In genomic region chr10:89667571-89667970, GRCm38 (mm10) we compare ENCODE assay signal across 26 mouse cellular contexts. TPM values are rescaled to one million over a fixed set of nuclear protein-coding genes. Genes with fewer than 3 reads are reported as not detected.
DNase-seq lines count a peak whose midpoint lies in the region; ATAC-seq and TF ChIP-seq lines count a peak whose summit lies in the region.
"Had no signal": no experiment of that assay in that cellular context is flagged by ENCODE, and none has a peak within 500 bp of the region (broad histone marks: within the 10 kb centered on the region; RNA-seq: fewer than 3 reads in every experiment).

No protein-coding gene starts in this region.

- no peak for ATAC-seq in kidney, embryonic 16.5 days (ENCODE audit: low FRiP score, low TSS enrichment)
- ATAC-seq: forebrain, embryonic 13.5 days; forebrain, embryonic 16.5 days; hindbrain, embryonic 16.5 days; Patski had no signal

- no peak for TF ChIP-seq CTCF in brain, embryonic 14.5 days (IDR thresholded peaks at IDR 0.05; ENCODE audit: borderline replicate concordance, extremely low read depth, insufficient read depth, insufficient read length)

- no peak overlapping the region for H3K9ac ChIP-seq in kidney, embryonic 16.5 days (replicated peaks; ENCODE audit: low read length)
- H3K9ac ChIP-seq: forebrain, embryonic 13.5 days; hindbrain, embryonic 13.5 days had no signal

- H3K4me2 ChIP-seq in kidney, embryonic 16.5 days (replicated peaks; ENCODE audit: low read depth, low read length), result no peak overlapping the region
- H3K4me2 ChIP-seq: forebrain, embryonic 13.5 days; heart, embryonic 11.5 days; hindbrain, embryonic 13.5 days had no signal

- TF ChIP-seq POLR2A in brain, embryonic 14.5 days (IDR thresholded peaks at IDR 0.05; ENCODE audit: borderline replicate concordance, extremely low read depth, insufficient read depth, insufficient read length, poor library complexity, severe bottlenecking), result no peak

- DNase-seq in kidney, adult 18-20 months, result peak; percentile 32
- DNase-seq in brain, embryonic 14.5 days (ENCODE audit: low read depth), result peak; percentile 19
- DNase-seq in kidney, postnatal 10 days, result peak; percentile 39
- DNase-seq in kidney, postnatal 36 days, result peak; percentile 64 to 67
- no peak for DNase-seq in spleen, adult 12 weeks (ENCODE audit: low spot score)
- no peak for DNase-seq in ovary, adult 18-20 months (ENCODE audit: low spot score)
- DNase-seq: adrenal gland, adult 2 months; adrenal gland, postnatal 14 days; B cell, adult 2 months; cerebellum, adult 11-12 months; cerebellum, adult 8-10 months; cerebellum, postnatal 14 days; gastrocnemius, postnatal 14 days; heart, adult 11 months had no signal

- no peak overlapping the region for H3K27ac ChIP-seq in kidney, embryonic 16.5 days (ENCODE audit: low read length)
- H3K27ac ChIP-seq: forebrain, embryonic 10.5 days; forebrain, embryonic 13.5 days; hindbrain, embryonic 10.5 days; hindbrain, embryonic 13.5 days had no signal

- 0 out of 2 replicates have a peak, but pooled peaks cover 6% of the 10 kb centered on the region for H3K4me1 ChIP-seq in kidney, embryonic 16.5 days (ENCODE audit: insufficient read depth, low read length)
- H3K4me1 ChIP-seq: forebrain, embryonic 10.5 days; forebrain, embryonic 13.5 days; hindbrain, embryonic 10.5 days; hindbrain, embryonic 13.5 days had no signal

- 81% methylated on average over 7 of the region's 7 CpGs for WGBS in kidney, embryonic 16.5 days

- no peaks in the 10 kb centered on the region for H3K27me3 ChIP-seq in kidney, embryonic 16.5 days (ENCODE audit: insufficient read depth, low read length)
- H3K27me3 ChIP-seq: CH12.LX; forebrain, embryonic 13.5 days; hindbrain, embryonic 13.5 days; Patski had no signal

- H3K9me3 ChIP-seq in kidney, embryonic 16.5 days (ENCODE audit: low read length), result no peaks in the 10 kb centered on the region
- H3K9me3 ChIP-seq: forebrain, embryonic 10.5 days; forebrain, embryonic 13.5 days; G1E; hindbrain, embryonic 10.5 days; hindbrain, embryonic 13.5 days had no signal

- H3K36me3 ChIP-seq in kidney, embryonic 16.5 days (ENCODE audit: insufficient read depth, low read length), result no peaks in the 10 kb centered on the region

- H3K4me3 ChIP-seq in kidney, embryonic 16.5 days (ENCODE audit: low read length), result no peak overlapping the region
- H3K4me3 ChIP-seq: forebrain, embryonic 10.5 days; forebrain, embryonic 13.5 days; hindbrain, embryonic 10.5 days; hindbrain, embryonic 13.5 days had no signal

RNA-seq across cellular contexts. Expression of gene Scyl2, which starts 18.5 kb away (rescaled TPM):
- 7.0 and 7.6 TPM in 2 replicates for polyA plus RNA-seq in kidney, embryonic 16.5 days (2015; fragmentation: Nextera tagmentation; extraction: Ambion mirVana)
- polyA plus RNA-seq in brain, embryonic 14.5 days (2012; rRNA removed), result 44.8 and 49.0 TPM in 2 replicates

RNA-seq across cellular contexts. Expression of gene Slc17a8, which starts 46.5 kb away (rescaled TPM):
- polyA plus RNA-seq in kidney, embryonic 16.5 days (2015; fragmentation: Nextera tagmentation; extraction: Ambion mirVana), result 1.2 and 2.1 TPM in 2 replicates
- polyA plus RNA-seq in brain, embryonic 14.5 days (2012; rRNA removed), result 1.1 and 3.1 TPM in 2 replicates
- polyA plus RNA-seq: adrenal gland, adult 2 months; G1E; heart, postnatal 0 days had no signal

Comparison
In these comparisons a context has a peak if more than half of its experiments do, and no peak if none do; other contexts are left out.
1. DNase-seq: peak in kidney, adult 18-20 months (single experiment), brain, embryonic 14.5 days (single experiment), kidney, postnatal 10 days (single experiment) and kidney, postnatal 36 days (2 of 2); none in spleen, adult 12 weeks (single experiment) and ovary, adult 18-20 months (single experiment).